Mouse (Mus musculus): Measurements from ENCODE around the gene Gm20605.

- no peak for TF ChIP-seq CTCF (IDR thresholded peaks at IDR 0.05; ENCODE audit: borderline replicate concordance, extremely low read depth, insufficient read depth, insufficient read length)
- no peak for TF ChIP-seq POLR2A (IDR thresholded peaks at IDR 0.05; ENCODE audit: borderline replicate concordance, extremely low read depth, insufficient read depth, insufficient read length, poor library complexity, severe bottlenecking)
Observed at GRCm38 (mm10) chr5:137689974-137690373, 61.0 kb downstream of the Gm20605 start.
